Mouse (Mus musculus) small intestine, adult 2 months (tissue): ENCODE measurements around the gene Gp6. TPM values are rescaled to one million over a fixed set of nuclear protein-coding genes. Genes with fewer than 3 reads are reported as not detected.
A peak's percentile ranks its signal among the peaks of the same experiment; 100 is the strongest.

Experiments
- H3K27ac ChIP-seq: fragments of 200-500 bp; 2 replicates; pipeline ENCODE4 v1.5.1; 2012; ENCODE audit warnings: low read depth, low read length, control low read depth, inconsistent platforms; ENCODE audit not compliant: insufficient read depth
- H3K27me3 ChIP-seq: fragments of 200-500 bp; 2 replicates; pipeline ENCODE4 v1.6.1; 2012; ENCODE audit warnings: mild to moderate bottlenecking, moderate library complexity, low read length, inconsistent platforms; ENCODE audit not compliant: control insufficient read depth, insufficient read depth
- H3K36me3 ChIP-seq: fragments of 200-500 bp; 2 replicates; pipeline ENCODE4 v1.6.1; 2012; ENCODE audit warnings: mild to moderate bottlenecking, low read length, control low read depth, inconsistent platforms; ENCODE audit not compliant: control insufficient read depth, insufficient read depth
- H3K4me1 ChIP-seq: fragments of 200-500 bp; 2 replicates; pipeline ENCODE4 v1.6.1; 2012; ENCODE audit warnings: low read length, inconsistent platforms, mixed read lengths; ENCODE audit not compliant: control insufficient read depth, insufficient read depth, insufficient read length
- H3K4me3 ChIP-seq: fragments of 200-500 bp; 2 replicates; pipeline ENCODE4 v1.5.1; 2012; ENCODE audit warnings: low read depth, mild to moderate bottlenecking, control low read depth, inconsistent platforms, low read length, moderate library complexity
- CTCF ChIP-seq: fragments of 200-500 bp; IDR thresholded peaks from 2 replicates; pipeline ENCODE4 v1.5.1; 2012; ENCODE audit warnings: low read depth, mild to moderate bottlenecking, control low read depth, inconsistent platforms, low read length, moderate library complexity, mixed read lengths; ENCODE audit not compliant: insufficient replicate concordance, insufficient read length; ENCODE audit errors: extremely low read depth
- POLR2A ChIP-seq: fragments of 200-500 bp; IDR thresholded peaks from 2 replicates; pipeline ENCODE4 v1.6.1; 2012; ENCODE audit warnings: low read depth, mild to moderate bottlenecking, control low read depth, inconsistent platforms, low read length, moderate library complexity
- WGBS: fragments of 180-500 bp; shearing (Covaris S2); methylation state at CpG from one replicate; pipeline ENCODE4 v1.1.7; 2018; 5-methylcytosine and 5-hydroxymethylcytosine counted together
- polyA plus RNA-seq: library from polyadenylated mRNA; depleted of rRNA; stranded (reverse); fragments of >200 nt; gene quantifications from 2 replicates; pipeline ENCODE4 v1.2.3, GENCODE M21; 2012; rRNA removed

Gp6 gene
- polyA plus RNA-seq = 0.01 TPM in 1 of 2 replicates, not detected in the other

DNA sequence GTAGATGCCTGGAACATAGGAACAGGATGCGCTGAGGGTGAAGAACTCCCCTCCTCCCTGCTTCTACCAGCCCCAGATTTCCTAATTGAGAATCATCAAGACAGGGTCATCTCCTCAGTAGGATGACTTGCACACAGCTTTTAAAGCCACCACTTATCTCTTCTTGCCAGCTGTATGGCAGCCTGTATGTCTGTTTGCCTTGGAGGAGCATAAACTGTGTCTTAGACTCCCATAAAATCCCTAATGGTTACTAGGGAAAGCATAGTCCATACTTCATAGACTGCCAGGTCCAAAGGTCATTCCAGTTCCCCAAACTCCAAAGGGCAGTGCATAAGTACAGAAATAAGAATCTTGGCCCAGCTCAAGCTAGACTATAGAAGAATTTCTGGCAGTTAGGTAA is at the start of gene Gp6:
Gp6 (minus strand) TSS at position 15 of the 400 bp plus-strand sequence.
- Histone ChIP-seq H3K4me3 (no peak within 1 kb of the TSS), H3K36me3 (no peaks in the 10 kb centered on the region), H3K4me1 (peaks cover 5% of the 10 kb centered on the region; the same call in 1 of the 2 replicates), H3K27ac (no peak within 1 kb of the TSS), H3K27me3 (no peaks in the 10 kb centered on the region)
- WGBS = 70% methylated on average over 1 of the region's 1 CpGs
- no peak for TF ChIP-seq POLR2A
- TF ChIP-seq CTCF = no peak

DNA sequence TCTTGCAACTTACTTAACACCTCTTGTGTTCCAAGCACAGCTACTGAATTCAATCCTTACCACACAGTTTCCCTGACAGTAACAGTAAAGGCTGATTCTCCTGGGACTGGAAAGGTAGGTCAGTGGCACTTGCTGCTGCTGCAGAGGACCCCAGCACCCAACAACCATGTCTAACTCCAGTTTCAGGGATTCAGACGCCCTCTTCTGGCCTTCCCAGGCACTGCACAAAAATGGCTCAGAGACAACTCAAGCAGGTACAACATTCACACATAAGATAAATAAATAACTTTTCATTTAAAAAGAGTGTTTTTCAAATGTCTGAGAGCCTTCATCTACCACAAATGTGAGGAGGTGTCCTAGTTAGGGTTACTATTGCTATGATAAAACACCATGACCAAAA is 49.6 kb upstream of the Gp6 start:
- Histone ChIP-seq H3K27me3 (no peaks in the 10 kb centered on the region), H3K27ac (no peak overlapping the region), H3K4me3 (no peak overlapping the region), H3K4me1 (peaks cover 3% of the 10 kb centered on the region; the same call in 1 of the 2 replicates), H3K36me3 (peaks cover 13% of the 10 kb centered on the region)
- TF ChIP-seq POLR2A (no peak), CTCF (peak; percentile 40; the same call in 1 of the 2 replicates)
- WGBS = 6% methylated on average over 1 of the region's 1 CpGs

DNA sequence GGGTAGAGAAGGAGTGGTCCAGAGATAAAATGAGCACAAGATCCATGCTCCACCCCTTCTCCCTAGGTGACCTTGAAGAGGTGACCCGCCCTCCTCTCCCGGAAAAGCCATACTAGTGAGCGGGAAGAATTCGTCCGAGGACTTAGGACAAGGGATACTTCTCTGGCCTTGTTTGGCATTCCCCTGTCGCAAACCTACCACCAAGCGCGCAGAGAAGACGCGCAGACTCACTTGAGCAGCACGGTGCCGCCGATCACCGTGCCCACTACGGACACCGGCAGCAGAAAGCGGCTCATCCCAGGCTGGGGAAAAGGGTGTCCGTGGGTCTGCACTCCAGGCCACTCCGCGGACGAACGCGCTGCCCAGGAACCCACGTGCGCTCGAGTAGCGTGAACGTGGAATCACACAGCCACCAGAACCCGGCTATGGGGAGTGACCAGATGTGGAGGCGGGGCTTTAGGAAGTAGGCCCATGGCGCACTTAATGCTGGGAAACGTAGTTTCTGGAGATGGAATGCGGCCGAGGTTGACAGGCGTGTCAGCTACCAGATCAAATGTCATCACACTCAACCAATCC is 47.8 kb upstream of the Gp6 start, which contains the start of gene Rdh13:
Rdh13 (minus strand) TSS at position 434 of the 576 bp plus-strand sequence.
- H3K36me3 ChIP-seq = peaks cover 28% of the 10 kb centered on the region
- 1% methylated on average over 35 of the region's 35 CpGs for WGBS
- peak within 1 kb of the TSS; percentile 83 for H3K27ac ChIP-seq
- H3K4me3 ChIP-seq = peak within 1 kb of the TSS; percentile 79
- H3K4me1 ChIP-seq = peaks cover 3% of the 10 kb centered on the region; the same call in 1 of the 2 replicates
- no peaks in the 10 kb centered on the region for H3K27me3 ChIP-seq
- TF ChIP-seq POLR2A = peak; percentile 46; the same call in 1 of the 2 replicates
- TF ChIP-seq CTCF = no peak

DNA sequence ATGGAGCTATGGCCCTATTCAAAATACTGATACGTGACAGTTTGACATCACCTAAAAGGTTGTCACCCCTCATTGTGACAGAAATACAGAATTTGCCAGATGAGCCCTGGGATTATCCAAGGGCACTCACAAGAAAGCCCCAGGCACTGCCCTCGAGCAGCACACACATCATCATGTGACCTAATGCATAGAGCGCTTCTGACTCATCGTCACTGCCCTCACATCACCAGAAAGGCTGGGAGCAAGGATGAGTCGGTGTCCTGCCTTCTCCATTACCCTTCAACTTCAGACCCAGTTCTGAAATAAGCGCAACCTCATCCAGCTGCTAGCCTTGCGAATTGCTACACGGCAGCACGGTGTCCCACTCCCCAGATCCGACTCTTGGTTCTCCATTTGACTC is 43.0 kb upstream of the Gp6 start:
- 92% methylated on average over 10 of the region's 10 CpGs for WGBS

DNA sequence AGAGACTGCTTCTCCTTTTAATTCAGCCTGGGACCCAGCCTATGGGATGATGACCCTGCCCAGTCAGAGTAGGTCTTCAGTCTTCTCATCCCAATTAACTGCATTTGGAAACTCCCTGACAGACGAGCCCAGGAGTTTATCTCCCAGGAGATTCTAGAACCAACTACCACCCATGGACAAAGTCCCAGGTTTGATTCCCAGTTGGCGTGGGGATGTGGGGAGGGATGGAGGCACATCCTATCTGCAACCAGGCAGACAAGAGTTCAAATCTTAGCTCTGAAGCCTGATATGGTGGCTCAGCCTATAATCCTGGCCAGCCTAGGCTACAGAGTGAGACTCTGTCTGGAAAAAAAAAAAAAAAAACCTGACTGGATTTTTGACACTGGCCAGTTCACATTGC is 40.2 kb upstream of the Gp6 start:
- no peak overlapping the region for H3K4me3 ChIP-seq
- 80% methylated on average over 2 of the region's 2 CpGs for WGBS
- H3K36me3 ChIP-seq = peaks cover 63% of the 10 kb centered on the region
- H3K27me3 ChIP-seq = no peaks in the 10 kb centered on the region
- TF ChIP-seq CTCF (no peak), POLR2A (no peak)
- H3K27ac ChIP-seq = no peak overlapping the region
- H3K4me1 ChIP-seq = no peaks in the 10 kb centered on the region

More for the DNA sequence above, 43.0 kb upstream of the Gp6 start:
- no peaks in the 10 kb centered on the region for H3K27me3 ChIP-seq
- TF ChIP-seq POLR2A = no peak
- no peak for TF ChIP-seq CTCF
- H3K27ac ChIP-seq = no peak overlapping the region
- H3K4me3 ChIP-seq = no peak overlapping the region
- H3K36me3 ChIP-seq = peaks cover 48% of the 10 kb centered on the region
- H3K4me1 ChIP-seq = peaks cover 3% of the 10 kb centered on the region; the same call in 1 of the 2 replicates

DNA sequence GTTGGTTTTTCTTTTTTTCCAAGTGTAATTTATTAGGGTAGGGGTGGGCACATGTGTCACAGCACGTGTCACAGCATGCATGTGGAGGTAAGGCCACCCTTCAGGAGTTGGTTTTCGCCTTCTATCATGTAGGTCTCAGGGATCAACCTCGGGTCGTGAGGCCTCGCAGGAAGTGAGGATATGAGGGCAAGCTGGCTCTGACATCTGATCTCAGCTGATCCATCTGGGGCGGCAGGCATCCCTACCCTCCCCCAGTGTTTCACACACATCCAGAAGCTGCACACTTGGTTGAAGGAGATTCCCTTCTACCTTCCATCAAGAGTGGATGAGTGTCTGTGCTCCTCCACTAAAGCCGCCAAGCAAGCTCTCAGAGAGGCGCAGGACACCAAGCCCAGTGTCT is 34.5 kb upstream of the Gp6 start:
- Histone ChIP-seq H3K4me1 (no peaks in the 10 kb centered on the region), H3K36me3 (peaks cover 67% of the 10 kb centered on the region), H3K27ac (no peak overlapping the region), H3K4me3 (no peak overlapping the region), H3K27me3 (no peaks in the 10 kb centered on the region)
- WGBS = 93% methylated on average over 8 of the region's 8 CpGs
- TF ChIP-seq CTCF = no peak
- TF ChIP-seq POLR2A = no peak

DNA sequence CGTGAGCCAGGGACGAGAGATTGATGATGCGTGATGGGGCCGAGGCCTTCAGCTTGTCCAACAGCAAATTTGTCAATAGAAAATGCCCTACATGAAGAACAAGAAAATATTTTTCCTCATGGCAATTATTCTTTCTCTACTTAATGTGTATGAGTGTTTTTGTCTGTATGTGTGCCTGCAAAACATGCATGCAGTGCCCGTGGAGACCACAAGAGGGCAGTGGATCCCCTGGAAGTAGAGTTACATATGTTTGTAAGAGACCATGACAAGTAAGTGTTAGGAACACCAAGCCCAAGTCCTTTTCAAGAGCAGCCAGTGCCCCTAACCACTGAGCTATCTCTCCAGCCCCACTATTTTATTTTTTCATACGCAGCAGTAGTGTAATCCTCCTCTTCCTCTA is 34.0 kb upstream of the Gp6 start:
- no peak overlapping the region for H3K27ac ChIP-seq
- H3K27me3 ChIP-seq = no peaks in the 10 kb centered on the region
- 81% methylated on average over 6 of the region's 6 CpGs for WGBS
- peaks cover 66% of the 10 kb centered on the region for H3K36me3 ChIP-seq
- TF ChIP-seq CTCF = peak; percentile 84; the same call in 1 of the 2 replicates
- TF ChIP-seq POLR2A = no peak
- H3K4me3 ChIP-seq = no peak overlapping the region
- H3K4me1 ChIP-seq = no peaks in the 10 kb centered on the region

DNA sequence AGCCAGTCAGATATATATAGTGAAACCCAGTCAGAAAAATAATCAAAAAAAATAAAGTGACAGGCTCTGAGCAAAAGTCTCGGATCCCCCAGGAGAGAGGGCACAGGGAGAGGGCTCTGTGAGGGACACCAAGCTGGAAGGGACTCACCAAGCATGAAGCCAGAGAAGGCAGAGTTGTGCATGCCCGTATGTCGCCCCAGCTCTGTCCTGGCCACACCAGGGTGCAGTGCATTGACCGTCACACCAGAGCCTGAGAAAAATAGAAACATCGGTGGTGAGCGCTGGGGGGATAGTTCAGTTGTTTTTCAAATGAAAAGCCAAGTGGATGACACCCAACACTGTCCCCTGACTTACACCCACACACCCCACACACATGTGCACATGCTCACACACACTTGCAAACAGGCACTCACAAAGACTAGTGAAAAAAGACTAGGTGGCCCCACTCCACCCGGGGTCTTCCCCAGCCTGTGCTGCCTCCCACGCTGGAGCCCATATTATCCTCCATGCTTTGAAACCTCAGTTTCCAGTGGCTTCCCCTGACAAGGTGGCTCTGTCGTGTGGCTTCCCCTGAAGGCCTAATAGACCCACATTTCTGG is 32.8 kb upstream of the Gp6 start:
- Histone ChIP-seq H3K27me3 (no peaks in the 10 kb centered on the region), H3K4me1 (no peaks in the 10 kb centered on the region), H3K36me3 (peaks cover 65% of the 10 kb centered on the region), H3K4me3 (no peak overlapping the region), H3K27ac (no peak overlapping the region)
- TF ChIP-seq CTCF (no peak), POLR2A (no peak)
- 92% methylated on average over 9 of the region's 9 CpGs for WGBS
